Mouse (Mus musculus): Measurements from ENCODE around the gene Zbtb48. TPM values are rescaled to one million over a fixed set of nuclear protein-coding genes. Genes with fewer than 3 reads are reported as not detected.

Gene Zbtb48
- polyA plus RNA-seq, 1 experiment: 8.6 TPM

GRCm38 (mm10) chr4:152028456-152028855 is 985 bp upstream of the Zbtb48 start:
- Histone ChIP-seq H3K36me3 (ENCODE audit: control insufficient read depth, insufficient read depth) (peaks cover 15% of the 10 kb centered on the region), H3ac (ENCODE audit: control insufficient read depth, insufficient read length, low read depth) (no peak overlapping the region), H3K4me3 (ENCODE audit: insufficient read depth, poor library complexity, severe bottlenecking) (no peak overlapping the region), H3K27me3 (ENCODE audit: control insufficient read depth, insufficient read depth, insufficient read length) (no peaks in the 10 kb centered on the region), H3K79me3 (ENCODE audit: low read depth) (peaks cover 29% of the 10 kb centered on the region), H3K79me2 (ENCODE audit: control insufficient read depth, insufficient read depth) (peaks cover 38% of the 10 kb centered on the region)
- TF ChIP-seq MAX (IDR thresholded peaks at IDR 0.05) (no peak), FOSL1 (IDR thresholded peaks at IDR 0.05; ENCODE audit: insufficient read depth, low read length, poor library complexity, severe bottlenecking) (no peak), USF1 (IDR thresholded peaks at IDR 0.05; ENCODE audit: low read depth) (no peak), MYOD1 (IDR thresholded peaks at IDR 0.05; ENCODE audit: control insufficient read depth, insufficient read length, low read depth) (no peak), CEBPB (IDR thresholded peaks at IDR 0.05; ENCODE audit: low read depth) (no peak), CTCF (IDR thresholded peaks at IDR 0.05; ENCODE audit: control insufficient read depth, insufficient read depth, insufficient read length) (no peak), MYOG (IDR thresholded peaks at IDR 0.05; ENCODE audit: control insufficient read depth, extremely low read depth, insufficient read length) (no peak)

GRCm38 (mm10) chr4:152026751-152027508 is 541 bp downstream of the Zbtb48 start:
- H3K27me3 ChIP-seq (ENCODE audit: control insufficient read depth, insufficient read depth, insufficient read length): no peaks in the 10 kb centered on the region
- H3K79me2 ChIP-seq (ENCODE audit: control insufficient read depth, insufficient read depth): peaks cover 46% of the 10 kb centered on the region
- no peak for TF ChIP-seq CEBPB (IDR thresholded peaks at IDR 0.05; ENCODE audit: low read depth)
- peak; percentile 21 for TF ChIP-seq MAX (IDR thresholded peaks at IDR 0.05)
- no peak for TF ChIP-seq MYOG (IDR thresholded peaks at IDR 0.05; ENCODE audit: control insufficient read depth, extremely low read depth, insufficient read length)
- H3K36me3 ChIP-seq (ENCODE audit: control insufficient read depth, insufficient read depth): peaks cover 22% of the 10 kb centered on the region
- peaks cover 29% of the 10 kb centered on the region for H3K79me3 ChIP-seq (ENCODE audit: low read depth)
- H3K4me3 ChIP-seq (ENCODE audit: insufficient read depth, poor library complexity, severe bottlenecking): peak overlapping the region; percentile 74
- H3ac ChIP-seq (ENCODE audit: control insufficient read depth, insufficient read length, low read depth): peak overlapping the region; percentile 90

GRCm38 (mm10) chr4:152024525-152024924 is 2.9 kb downstream of the Zbtb48 start:
- Histone ChIP-seq H3K4me3 (ENCODE audit: insufficient read depth, poor library complexity, severe bottlenecking) (no peak overlapping the region), H3K79me3 (ENCODE audit: low read depth) (peaks cover 29% of the 10 kb centered on the region), H3K36me3 (ENCODE audit: control insufficient read depth, insufficient read depth) (peaks cover 22% of the 10 kb centered on the region), H3ac (ENCODE audit: control insufficient read depth, insufficient read length, low read depth) (no peak overlapping the region), H3K27me3 (ENCODE audit: control insufficient read depth, insufficient read depth, insufficient read length) (no peaks in the 10 kb centered on the region), H3K79me2 (ENCODE audit: control insufficient read depth, insufficient read depth) (peaks cover 46% of the 10 kb centered on the region)
- TF ChIP-seq CTCF (IDR thresholded peaks at IDR 0.05; ENCODE audit: control insufficient read depth, insufficient read depth, insufficient read length): no peak
- no peak for TF ChIP-seq MYOG (IDR thresholded peaks at IDR 0.05; ENCODE audit: control insufficient read depth, extremely low read depth, insufficient read length)
- no peak for TF ChIP-seq MAX (IDR thresholded peaks at IDR 0.05)
- TF ChIP-seq USF1 (IDR thresholded peaks at IDR 0.05; ENCODE audit: low read depth): no peak
- no peak for TF ChIP-seq CEBPB (IDR thresholded peaks at IDR 0.05; ENCODE audit: low read depth)
- TF ChIP-seq MYOD1 (IDR thresholded peaks at IDR 0.05; ENCODE audit: control insufficient read depth, insufficient read length, low read depth): no peak
- TF ChIP-seq FOSL1 (IDR thresholded peaks at IDR 0.05; ENCODE audit: insufficient read depth, low read length, poor library complexity, severe bottlenecking): no peak

GRCm38 (mm10) chr4:152022506-152022905 is 5.0 kb downstream of the Zbtb48 start:
- TF ChIP-seq CTCF (IDR thresholded peaks at IDR 0.05; ENCODE audit: control insufficient read depth, insufficient read depth, insufficient read length) (no peak), CEBPB (IDR thresholded peaks at IDR 0.05; ENCODE audit: low read depth) (no peak), MYOG (IDR thresholded peaks at IDR 0.05; ENCODE audit: control insufficient read depth, extremely low read depth, insufficient read length) (no peak), USF1 (IDR thresholded peaks at IDR 0.05; ENCODE audit: low read depth) (no peak), MYOD1 (IDR thresholded peaks at IDR 0.05; ENCODE audit: control insufficient read depth, insufficient read length, low read depth) (no peak), FOSL1 (IDR thresholded peaks at IDR 0.05; ENCODE audit: insufficient read depth, low read length, poor library complexity, severe bottlenecking) (no peak), MAX (IDR thresholded peaks at IDR 0.05) (no peak)
- peaks cover 46% of the 10 kb centered on the region for H3K79me2 ChIP-seq (ENCODE audit: control insufficient read depth, insufficient read depth)
- peaks cover 22% of the 10 kb centered on the region for H3K36me3 ChIP-seq (ENCODE audit: control insufficient read depth, insufficient read depth)
- H3K27me3 ChIP-seq (ENCODE audit: control insufficient read depth, insufficient read depth, insufficient read length): no peaks in the 10 kb centered on the region
- H3K4me3 ChIP-seq (ENCODE audit: insufficient read depth, poor library complexity, severe bottlenecking): no peak overlapping the region
- no peak overlapping the region for H3ac ChIP-seq (ENCODE audit: control insufficient read depth, insufficient read length, low read depth)
- peaks cover 29% of the 10 kb centered on the region for H3K79me3 ChIP-seq (ENCODE audit: low read depth)

- Histone ChIP-seq H3ac (ENCODE audit: control insufficient read depth, insufficient read length, low read depth) (no peak overlapping the region), H3K27me3 (ENCODE audit: control insufficient read depth, insufficient read depth, insufficient read length) (no peaks in the 10 kb centered on the region), H3K79me3 (ENCODE audit: low read depth) (peaks cover 23% of the 10 kb centered on the region), H3K4me3 (ENCODE audit: insufficient read depth, poor library complexity, severe bottlenecking) (no peak overlapping the region), H3K36me3 (ENCODE audit: control insufficient read depth, insufficient read depth) (peaks cover 26% of the 10 kb centered on the region), H3K79me2 (ENCODE audit: control insufficient read depth, insufficient read depth) (peaks cover 40% of the 10 kb centered on the region)
- TF ChIP-seq FOSL1 (IDR thresholded peaks at IDR 0.05; ENCODE audit: insufficient read depth, low read length, poor library complexity, severe bottlenecking) (no peak), MYOD1 (IDR thresholded peaks at IDR 0.05; ENCODE audit: control insufficient read depth, insufficient read length, low read depth) (no peak), CEBPB (IDR thresholded peaks at IDR 0.05; ENCODE audit: low read depth) (no peak), MAX (IDR thresholded peaks at IDR 0.05) (no peak)
Observed at GRCm38 (mm10) chr4:152021568-152022097, 5.8 kb downstream of the Zbtb48 start.

GRCm38 (mm10) chr4:152020024-152020423 is 7.4 kb downstream of the Zbtb48 start:
- TF ChIP-seq MYOD1 (IDR thresholded peaks at IDR 0.05; ENCODE audit: control insufficient read depth, insufficient read length, low read depth) (no peak), USF1 (IDR thresholded peaks at IDR 0.05; ENCODE audit: low read depth) (no peak), MYOG (IDR thresholded peaks at IDR 0.05; ENCODE audit: control insufficient read depth, extremely low read depth, insufficient read length) (no peak), CEBPB (IDR thresholded peaks at IDR 0.05; ENCODE audit: low read depth) (no peak), CTCF (IDR thresholded peaks at IDR 0.05; ENCODE audit: control insufficient read depth, insufficient read depth, insufficient read length) (no peak), MAX (IDR thresholded peaks at IDR 0.05) (no peak), FOSL1 (IDR thresholded peaks at IDR 0.05; ENCODE audit: insufficient read depth, low read length, poor library complexity, severe bottlenecking) (no peak)
- peaks cover 37% of the 10 kb centered on the region for H3K36me3 ChIP-seq (ENCODE audit: control insufficient read depth, insufficient read depth)

More at GRCm38 (mm10) chr4:152020024-152020423, 7.4 kb downstream of the Zbtb48 start:
- Histone ChIP-seq H3ac (ENCODE audit: control insufficient read depth, insufficient read length, low read depth) (no peak overlapping the region), H3K4me3 (ENCODE audit: insufficient read depth, poor library complexity, severe bottlenecking) (no peak overlapping the region), H3K79me3 (ENCODE audit: low read depth) (peaks cover 10% of the 10 kb centered on the region), H3K79me2 (ENCODE audit: control insufficient read depth, insufficient read depth) (peaks cover 40% of the 10 kb centered on the region), H3K27me3 (ENCODE audit: control insufficient read depth, insufficient read depth, insufficient read length) (no peaks in the 10 kb centered on the region)

All from C2C12 (cell line).